Mouse (Mus musculus): ENCODE data around the gene Coq8a. TPM values are rescaled to one million over a fixed set of nuclear protein-coding genes. Genes with fewer than 3 reads are reported as not detected.

Gene Coq8a
- total RNA-seq, 2 experiments from 2014 or later: not detected

- ATAC-seq (replicated peaks; ENCODE audit: low FRiP score, poor library complexity, severe bottlenecking): no peak
Measured at GRCm38 (mm10) chr1:180140970-180141369, 58.4 kb downstream of the Coq8a start.

- no peak for ATAC-seq (replicated peaks; ENCODE audit: low FRiP score, poor library complexity, severe bottlenecking)
Measured at GRCm38 (mm10) chr1:180139158-180139557, 60.2 kb downstream of the Coq8a start.

GRCm38 (mm10) chr1:180132187-180132586, 67.2 kb downstream of the Coq8a start:
- no peak for ATAC-seq (replicated peaks; ENCODE audit: low FRiP score, poor library complexity, severe bottlenecking)

GRCm38 (mm10) chr1:180131402-180131801, 68.0 kb downstream of the Coq8a start:
- ATAC-seq (replicated peaks; ENCODE audit: low FRiP score, poor library complexity, severe bottlenecking): peak; percentile 69; the same call in 1 of the 2 replicates

DNA sequence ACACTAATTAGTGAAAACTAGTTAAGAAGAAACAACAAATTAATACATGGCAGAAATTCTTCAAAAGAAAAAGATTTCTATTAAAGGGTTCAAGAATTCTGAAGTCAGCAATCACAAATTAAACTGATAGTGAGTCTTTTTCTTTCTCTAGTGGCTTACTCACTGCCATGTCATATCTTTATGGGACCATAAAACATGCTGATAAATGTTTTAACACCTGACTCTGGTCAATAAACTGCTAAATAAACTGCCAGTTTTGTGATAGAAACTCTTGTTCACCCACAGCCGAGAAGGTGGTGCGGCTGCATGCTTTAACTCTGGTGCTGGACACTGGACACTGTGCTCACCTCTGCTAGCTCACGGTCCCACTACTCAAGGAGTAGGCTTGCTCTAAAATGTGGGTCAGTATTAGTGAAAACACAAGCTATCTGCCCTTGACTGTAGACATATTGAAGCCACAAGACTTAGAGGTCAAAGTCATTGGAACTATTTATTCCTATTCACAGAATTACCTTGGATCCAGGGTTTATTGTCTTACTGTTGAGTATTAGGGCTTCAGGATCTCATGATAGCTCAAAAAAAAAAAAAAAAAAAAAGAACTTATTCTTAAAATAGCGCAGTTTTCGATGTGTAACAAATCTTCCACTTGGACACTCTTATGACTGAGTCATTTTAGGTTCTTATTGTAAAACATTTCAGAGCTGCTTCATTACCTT, 71.2 kb downstream of the Coq8a start:
- ATAC-seq (replicated peaks; ENCODE audit: low FRiP score, poor library complexity, severe bottlenecking): no peak

DNA sequence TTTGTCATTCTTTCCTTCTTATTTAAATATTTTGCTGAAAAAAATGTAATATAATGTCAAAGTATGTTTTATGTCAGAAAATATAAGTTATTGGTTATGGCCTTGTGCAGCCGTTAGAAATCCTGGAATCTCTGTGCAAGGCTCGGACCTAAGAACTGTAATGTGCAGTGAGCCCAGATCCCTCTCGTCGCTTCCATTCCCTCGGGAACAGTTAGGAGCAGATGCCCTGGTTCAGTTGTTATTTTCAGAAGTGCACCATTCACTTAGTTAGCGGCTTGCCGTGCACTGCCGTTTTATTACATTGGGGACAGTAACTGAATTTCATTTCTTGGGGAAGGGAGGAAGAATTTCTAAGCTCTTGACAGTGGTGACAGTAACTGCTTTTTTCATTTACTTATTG, 81.2 kb downstream of the Coq8a start:
- no peak for ATAC-seq (replicated peaks; ENCODE audit: low FRiP score, poor library complexity, severe bottlenecking)

DNA sequence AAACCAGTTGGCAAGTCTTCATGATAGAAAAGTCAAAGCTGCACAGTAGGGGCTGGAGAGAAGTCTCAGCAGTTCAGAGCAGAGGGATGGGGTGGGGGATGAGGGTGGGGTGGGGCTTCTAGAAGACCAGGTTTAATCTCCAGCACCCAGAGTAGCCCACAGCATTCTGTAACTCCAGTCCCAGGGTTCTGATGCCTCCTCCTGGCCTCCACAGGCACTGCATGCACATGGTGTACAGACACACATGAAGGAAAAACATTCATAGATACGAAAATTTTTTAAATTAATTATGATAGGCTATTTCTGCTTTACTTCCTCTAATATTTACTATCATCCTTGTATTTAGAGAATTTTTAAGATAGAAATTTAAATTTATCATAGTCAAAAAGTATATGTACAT, 82.9 kb downstream of the Coq8a start:
- ATAC-seq (replicated peaks; ENCODE audit: low FRiP score, poor library complexity, severe bottlenecking): no peak

Other genes starting within 250 kb of the Coq8a start
- 6.9 and 15.7 TPM in 2 replicates for gene Cdc42bpa, start 239.1 kb downstream of the Coq8a start, total RNA-seq (2015; ENCODE audit: low replicate concordance)
- gene Cdc42bpa, start 239.1 kb downstream of the Coq8a start, total RNA-seq (2017; ENCODE audit: low replicate concordance): 27.2 and 30.0 TPM in 2 replicates
- 7.5 and 7.9 TPM in 2 replicates for gene Psen2, start 63.8 kb upstream of the Coq8a start, total RNA-seq (2015; ENCODE audit: low replicate concordance)
- gene Psen2, start 63.8 kb upstream of the Coq8a start, total RNA-seq (2017; ENCODE audit: low replicate concordance): 7.2 and 7.4 TPM in 2 replicates
- gene Itpkb, start 130.9 kb upstream of the Coq8a start, total RNA-seq (2015; ENCODE audit: low replicate concordance): 2.3 and 4.0 TPM in 2 replicates
- gene Itpkb, start 130.9 kb upstream of the Coq8a start, total RNA-seq (2017; ENCODE audit: low replicate concordance): 2.4 and 3.2 TPM in 2 replicates